Mouse (Mus musculus): Measurements from ENCODE around the gene Gm3233.
"Not testable (repeated sequence)": the region's sequence is repeated elsewhere in the genome, so short reads cannot be mapped to it uniquely, and the experiment has no call there.

Gene Gm3233

DNA sequence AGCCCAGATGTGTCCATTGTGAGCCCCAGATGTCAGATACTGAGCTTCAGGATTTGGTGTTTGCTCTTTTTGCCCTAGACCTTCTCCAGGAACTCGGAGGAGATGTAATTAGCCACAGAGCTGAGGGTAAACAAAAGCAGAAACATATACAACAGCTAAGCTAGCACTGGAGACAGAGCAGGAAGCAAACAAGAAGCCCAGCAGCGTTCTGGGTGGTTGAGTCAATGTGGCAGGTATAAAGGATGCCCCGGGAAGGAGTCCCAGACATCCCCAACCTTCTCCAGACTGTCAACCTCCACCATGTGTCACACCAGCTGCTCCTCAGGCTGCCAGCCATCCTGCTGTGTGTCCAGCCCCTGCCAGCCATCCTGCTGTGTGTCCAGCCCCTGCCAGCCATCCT lies 33.3 kb downstream of the Gm3233 start, which contains the start of gene Gm10100:
Gm10100 (plus strand) TSS at position 301 of the 400 bp plus-strand sequence.
- DNase-seq: no peak

DNA sequence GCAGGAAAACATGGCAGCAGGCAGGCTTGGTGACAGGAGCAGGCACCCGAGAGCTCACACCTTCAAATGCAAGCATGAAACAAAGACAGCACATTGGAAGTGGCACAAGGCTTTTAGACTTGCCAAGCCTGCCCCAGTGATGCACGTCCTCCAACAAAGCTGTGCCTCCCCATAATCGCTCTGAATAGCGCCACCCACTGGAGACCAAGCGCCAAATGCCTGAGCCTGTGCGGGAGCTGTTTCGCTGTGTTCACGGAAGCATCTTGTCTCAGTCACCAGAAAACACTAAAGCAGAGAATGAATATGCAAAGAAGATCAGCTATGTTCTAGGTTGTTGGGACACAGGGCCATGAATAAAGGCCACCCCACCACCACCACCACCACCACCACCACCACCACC lies 34.6 kb downstream of the Gm3233 start:
- no peak for DNase-seq

DNA sequence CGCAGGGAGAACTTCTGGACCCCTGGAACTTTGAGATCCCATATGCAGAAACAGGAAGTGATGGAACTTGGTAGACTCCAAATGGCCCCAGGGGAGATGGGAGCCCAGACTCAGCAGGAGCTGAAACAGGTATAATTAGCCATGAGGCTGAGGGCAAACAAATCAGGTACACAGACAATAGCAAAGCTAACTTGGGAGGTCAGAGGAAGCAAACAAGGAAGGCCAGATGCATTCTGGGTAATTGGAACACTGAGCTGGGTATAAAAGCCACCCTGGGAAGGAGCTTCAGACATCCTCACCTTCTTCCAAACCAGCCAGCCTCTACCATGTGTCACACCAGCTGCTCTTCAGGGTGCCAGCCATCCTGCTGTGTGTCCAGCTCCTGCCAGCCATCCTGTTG lies 39.2 kb downstream of the Gm3233 start, which contains the start of gene Krtap12-1:
Krtap12-1 (plus strand) TSS at position 301 of the 400 bp plus-strand sequence.
- not testable (repeated sequence) for DNase-seq

DNA sequence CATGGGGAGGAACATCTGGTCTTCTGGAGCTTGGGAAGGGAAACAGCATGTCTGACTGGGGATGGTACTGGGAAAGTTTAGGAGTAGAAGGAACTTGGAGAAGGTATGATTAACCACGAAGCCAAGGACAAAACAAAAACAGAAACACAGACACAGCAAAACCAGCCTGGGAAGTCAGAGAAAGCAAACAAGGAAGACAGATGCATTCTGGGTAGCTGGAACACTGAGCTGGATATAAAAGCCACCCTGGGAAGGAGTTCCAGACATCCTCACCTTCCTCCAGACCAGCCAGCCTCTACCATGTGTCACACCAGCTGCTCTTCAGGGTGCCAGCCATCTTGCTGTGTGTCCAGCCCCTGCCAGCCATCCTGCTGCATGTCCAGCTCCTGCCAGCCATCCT lies 44.0 kb downstream of the Gm3233 start, which contains the start of gene Gm10142:
Gm10142 (plus strand) TSS at position 301 of the 400 bp plus-strand sequence.
- DNase-seq: no peak

DNA sequence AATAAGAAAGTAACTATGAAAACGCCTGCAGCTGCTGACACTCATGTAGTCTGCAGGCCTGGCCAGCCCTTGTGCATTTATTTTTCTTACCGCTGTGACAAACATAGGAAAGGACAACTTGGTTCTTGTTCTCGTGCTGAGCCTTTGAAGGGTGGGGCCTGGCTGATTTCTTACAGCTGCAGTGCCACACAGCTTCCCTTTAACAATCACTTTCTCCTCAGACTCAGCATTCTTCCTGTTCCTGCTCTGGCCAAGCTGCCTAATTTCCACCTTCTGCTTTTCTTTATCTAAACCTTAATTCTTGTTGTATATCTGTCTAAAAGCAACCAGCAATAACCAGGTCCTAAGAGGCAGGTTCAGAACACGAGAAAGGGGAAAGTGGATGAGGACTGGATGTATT lies 45.7 kb downstream of the Gm3233 start:
- DNase-seq: no peak

DNA sequence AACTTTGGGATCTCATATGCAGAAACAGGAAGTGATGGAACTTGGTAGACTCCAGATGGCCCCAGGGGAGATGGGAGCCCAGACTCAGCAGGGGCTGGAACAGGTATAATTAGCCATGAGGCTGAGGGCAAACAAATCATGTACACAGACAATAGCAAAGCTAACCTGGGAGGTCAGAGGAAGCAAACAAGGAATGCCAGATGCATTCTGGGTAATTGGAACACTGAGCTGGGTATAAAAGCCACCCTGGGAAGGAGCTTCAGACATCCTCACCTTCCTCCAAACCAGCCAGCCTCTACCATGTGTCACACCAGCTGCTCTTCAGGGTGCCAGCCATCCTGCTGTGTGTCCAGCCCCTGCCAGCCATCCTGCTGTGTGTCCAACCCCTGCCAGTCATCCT lies 48.3 kb downstream of the Gm3233 start, which contains the start of gene Gm10024:
Gm10024 (plus strand) TSS at position 301 of the 400 bp plus-strand sequence.
- DNase-seq: not testable (repeated sequence)

DNA sequence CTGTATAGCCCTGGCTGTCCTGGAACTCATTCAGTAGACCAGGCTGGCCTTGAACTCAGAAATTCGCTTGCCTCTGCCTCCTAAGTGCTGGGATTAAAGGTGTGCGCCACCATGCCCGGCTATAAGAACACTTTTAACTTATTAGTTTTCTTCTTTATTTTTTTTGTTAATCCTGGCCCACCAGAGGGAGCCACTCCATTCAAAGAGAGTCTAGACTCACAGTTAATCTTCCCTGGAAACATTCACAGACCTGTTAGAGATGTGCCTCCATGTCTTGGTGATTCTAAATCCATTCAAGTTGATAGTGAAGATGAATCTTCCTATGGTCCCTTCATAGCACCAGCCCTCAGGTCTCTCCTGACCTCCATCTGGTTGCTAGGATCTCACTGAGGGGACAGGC lies 49.7 kb downstream of the Gm3233 start:
- DNase-seq: no peak

All from lung, postnatal 14 days (tissue).